Mouse (Mus musculus) intestine, embryonic 15.5 days (tissue): ENCODE measurements around the gene Dusp28. TPM values are rescaled to one million over a fixed set of nuclear protein-coding genes. Genes with fewer than 3 reads are reported as not detected.
A peak's percentile ranks its signal among the peaks of the same experiment; 100 is the strongest.

Experiments
- ATAC-seq: fragments of 200-750 bp; cut with Nextera tagmentation; 2 replicates; pipeline ENCODE4 v1.8.0; 2017; ENCODE audit warnings: moderate TSS enrichment, moderate library complexity
- H3K27ac ChIP-seq: fragments of 300-500 bp; sonication (generic); 2 replicates; pipeline ENCODE4 v1.5.1; 2015; ENCODE audit warnings: mild to moderate bottlenecking, inconsistent platforms
- H3K27me3 ChIP-seq: fragments of 300-500 bp; sonication (generic); replicated peaks from 2 replicates; pipeline ENCODE4 v1.6.1; 2015; ENCODE audit warnings: inconsistent platforms
- H3K36me3 ChIP-seq: fragments of 300-500 bp; sonication (generic); 2 replicates; pipeline ENCODE4 v1.6.1; 2015; ENCODE audit warnings: inconsistent platforms
- H3K4me1 ChIP-seq: fragments of 300-500 bp; sonication (generic); replicated peaks from 2 replicates; pipeline ENCODE4 v1.6.1; 2015; ENCODE audit warnings: inconsistent platforms
- H3K4me2 ChIP-seq: fragments of 300-500 bp; sonication (generic); replicated peaks from 2 replicates; pipeline ENCODE4 v1.6.1; 2015; ENCODE audit warnings: mild to moderate bottlenecking, inconsistent platforms
- H3K4me3 ChIP-seq: fragments of 300-500 bp; sonication (generic); replicated peaks from 2 replicates; pipeline ENCODE4 v1.5.1; 2015; ENCODE audit warnings: inconsistent platforms
- H3K9ac ChIP-seq: fragments of 300-500 bp; sonication (generic); 2 replicates; pipeline ENCODE4 v1.6.1; 2015; ENCODE audit warnings: inconsistent platforms
- H3K9me3 ChIP-seq: fragments of 300-500 bp; sonication (generic); 2 replicates; pipeline ENCODE4 v1.6.1; 2016; ENCODE audit warnings: inconsistent platforms
- WGBS: fragments of 180-500 bp; shearing (Covaris S2); methylation state at CpG from one replicate; pipeline ENCODE4 v1.1.7; 2015; 5-methylcytosine and 5-hydroxymethylcytosine counted together
- polyA plus RNA-seq: library from polyadenylated mRNA; unstranded; fragments of >200 nt; fragmentation: Nextera tagmentation; extraction: Ambion mirVana; gene quantifications from 2 replicates; pipeline ENCODE4 v1.2.1, GENCODE M21; 2015

The Dusp28 gene
- polyA plus RNA-seq, 1 experiment from 2014 or later = 14.7 TPM

DNA sequence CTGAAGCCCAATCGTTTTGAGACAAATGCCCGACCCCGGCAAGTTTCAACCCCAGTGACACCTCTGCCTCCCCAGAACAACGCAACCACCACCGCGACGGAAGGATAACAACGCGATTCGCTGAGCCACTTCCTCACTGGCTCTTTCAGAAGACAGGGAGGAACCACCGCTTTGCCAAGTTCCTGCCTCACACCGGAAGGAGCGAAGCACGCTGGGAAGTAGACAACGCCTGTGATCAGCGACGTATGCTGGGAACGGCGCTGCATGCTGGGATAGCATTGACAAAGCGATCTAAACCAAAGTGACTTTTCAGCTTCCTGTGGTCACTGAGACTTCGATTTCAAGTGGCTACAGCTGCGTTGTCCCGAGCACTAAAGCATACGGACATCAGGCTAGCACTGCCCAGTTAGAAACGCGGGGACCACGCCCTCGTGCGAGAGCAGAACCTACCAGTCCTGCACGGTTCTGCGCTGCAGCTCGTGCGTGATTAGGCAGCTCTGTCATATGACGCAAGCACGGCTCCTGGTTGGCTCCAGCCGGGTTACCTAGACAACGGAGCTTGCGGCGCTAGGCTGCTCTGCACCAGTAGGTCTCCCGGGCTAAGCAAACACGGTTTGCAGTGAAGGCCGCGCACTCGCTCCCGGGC, 27.5 kb downstream of the Dusp28 start, which contains the start of gene Capn10:
Gene Capn10, plus strand, starts transcription at position 195 of the 646 bp plus-strand sequence.
- 0 out of 2 replicates have a peak, but pooled peaks cover 7% of the 10 kb centered on the region for H3K36me3 ChIP-seq
- WGBS = under 1% methylated on average over 45 of the region's 45 CpGs
- peak within 1 kb of the TSS; percentile 98 for H3K27ac ChIP-seq
- H3K4me1 ChIP-seq = peaks cover 16% of the 10 kb centered on the region
- peak; percentile 99 for ATAC-seq
- H3K4me3 ChIP-seq = peak within 1 kb of the TSS; percentile 69
- H3K9me3 ChIP-seq = no peaks in the 10 kb centered on the region
- peak within 1 kb of the TSS; percentile 86 for H3K9ac ChIP-seq
- H3K4me2 ChIP-seq = peak within 1 kb of the TSS; percentile 87
- no peaks in the 10 kb centered on the region for H3K27me3 ChIP-seq

GRCm38 (mm10) chr1:92935054-92935962, 28.5 kb downstream of the Dusp28 start:
- 17% methylated on average over 10 of the region's 10 CpGs for WGBS
- Histone ChIP-seq H3K27me3 (no peaks in the 10 kb centered on the region), H3K4me3 (peak overlapping the region; percentile 69), H3K36me3 (peaks cover 16% of the 10 kb centered on the region), H3K9ac (peak overlapping the region; percentile 86), H3K27ac (peak overlapping the region; percentile 98), H3K4me2 (peak overlapping the region; percentile 87), H3K9me3 (no peaks in the 10 kb centered on the region), H3K4me1 (peaks cover 16% of the 10 kb centered on the region)
- ATAC-seq = no peak

- peaks cover 16% of the 10 kb centered on the region for H3K4me1 ChIP-seq
- H3K9me3 ChIP-seq = no peaks in the 10 kb centered on the region
- peaks cover 18% of the 10 kb centered on the region for H3K36me3 ChIP-seq
- H3K4me3 ChIP-seq = peak overlapping the region; percentile 69; the same call in 1 of the 2 replicates
- no peaks in the 10 kb centered on the region for H3K27me3 ChIP-seq
- H3K9ac ChIP-seq = 0 out of 2 replicates have a peak overlapping the region, but pooled peaks have one; percentile 86
- H3K4me2 ChIP-seq = peak overlapping the region; percentile 87
- H3K27ac ChIP-seq = no peak overlapping the region
- 34% methylated on average over 2 of the region's 2 CpGs for WGBS
- ATAC-seq = no peak
Observed at GRCm38 (mm10) chr1:92935977-92936376, 29.2 kb downstream of the Dusp28 start.

- WGBS = 72% methylated on average over 3 of the region's 3 CpGs
- Histone ChIP-seq H3K27ac (no peak overlapping the region), H3K36me3 (peaks cover 18% of the 10 kb centered on the region), H3K27me3 (no peaks in the 10 kb centered on the region), H3K4me1 (peaks cover 16% of the 10 kb centered on the region), H3K9ac (no peak overlapping the region), H3K4me2 (peak overlapping the region; percentile 87; the same call in 1 of the 2 replicates), H3K9me3 (no peaks in the 10 kb centered on the region), H3K4me3 (no peak overlapping the region)
- ATAC-seq = no peak
Observed at GRCm38 (mm10) chr1:92936467-92936866, 29.7 kb downstream of the Dusp28 start.

DNA sequence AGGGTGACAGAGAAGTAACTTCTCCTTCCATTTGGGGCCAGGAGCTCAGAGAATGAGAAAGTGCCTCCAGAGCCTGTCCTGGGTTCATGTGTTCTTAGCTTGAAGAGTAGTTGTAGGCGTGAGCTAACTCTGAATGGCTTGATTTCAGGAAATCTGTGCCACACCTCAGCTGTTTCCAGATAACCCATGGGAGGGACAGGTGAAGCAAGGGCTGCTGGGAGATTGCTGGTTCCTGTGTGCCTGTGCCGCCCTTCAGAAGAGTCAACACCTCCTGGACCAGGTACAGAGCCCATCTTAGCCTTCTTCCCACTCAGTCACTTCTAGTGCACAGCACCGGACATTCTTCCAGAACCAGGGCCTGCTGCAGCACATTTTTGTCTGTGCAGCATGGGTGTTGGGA, 31.0 kb downstream of the Dusp28 start:
- 0 out of 2 replicates have a peak overlapping the region, but pooled peaks have one; percentile 17 for H3K4me2 ChIP-seq
- no peak overlapping the region for H3K4me3 ChIP-seq
- 0 out of 2 replicates have a peak, but pooled peaks have one; percentile 5 for ATAC-seq
- H3K9ac ChIP-seq = no peak overlapping the region
- 0 out of 2 replicates have a peak overlapping the region, but pooled peaks have one; percentile 28 for H3K27ac ChIP-seq
- WGBS = 84% methylated on average over 3 of the region's 3 CpGs
- H3K9me3 ChIP-seq = no peaks in the 10 kb centered on the region
- H3K4me1 ChIP-seq = peaks cover 16% of the 10 kb centered on the region
- no peaks in the 10 kb centered on the region for H3K27me3 ChIP-seq
- H3K36me3 ChIP-seq = peaks cover 22% of the 10 kb centered on the region

GRCm38 (mm10) chr1:92939746-92940145, 33.0 kb downstream of the Dusp28 start:
- no peaks in the 10 kb centered on the region for H3K27me3 ChIP-seq
- no peak overlapping the region for H3K4me2 ChIP-seq
- H3K36me3 ChIP-seq = peaks cover 29% of the 10 kb centered on the region
- H3K4me1 ChIP-seq = peaks cover 11% of the 10 kb centered on the region
- no peaks in the 10 kb centered on the region for H3K9me3 ChIP-seq
- WGBS = 94% methylated on average over 4 of the region's 4 CpGs
- H3K4me3 ChIP-seq = no peak overlapping the region
- ATAC-seq = no peak
- H3K9ac ChIP-seq = no peak overlapping the region
- no peak overlapping the region for H3K27ac ChIP-seq

GRCm38 (mm10) chr1:92943219-92943989, 36.6 kb downstream of the Dusp28 start:
- no peak for ATAC-seq
- no peak overlapping the region for H3K9ac ChIP-seq
- no peaks in the 10 kb centered on the region for H3K4me1 ChIP-seq
- no peaks in the 10 kb centered on the region for H3K27me3 ChIP-seq
- no peaks in the 10 kb centered on the region for H3K9me3 ChIP-seq
- WGBS = 94% methylated on average over 19 of the region's 19 CpGs
- H3K4me2 ChIP-seq = no peak overlapping the region
- peaks cover 32% of the 10 kb centered on the region for H3K36me3 ChIP-seq
- H3K4me3 ChIP-seq = no peak overlapping the region
- no peak overlapping the region for H3K27ac ChIP-seq

DNA sequence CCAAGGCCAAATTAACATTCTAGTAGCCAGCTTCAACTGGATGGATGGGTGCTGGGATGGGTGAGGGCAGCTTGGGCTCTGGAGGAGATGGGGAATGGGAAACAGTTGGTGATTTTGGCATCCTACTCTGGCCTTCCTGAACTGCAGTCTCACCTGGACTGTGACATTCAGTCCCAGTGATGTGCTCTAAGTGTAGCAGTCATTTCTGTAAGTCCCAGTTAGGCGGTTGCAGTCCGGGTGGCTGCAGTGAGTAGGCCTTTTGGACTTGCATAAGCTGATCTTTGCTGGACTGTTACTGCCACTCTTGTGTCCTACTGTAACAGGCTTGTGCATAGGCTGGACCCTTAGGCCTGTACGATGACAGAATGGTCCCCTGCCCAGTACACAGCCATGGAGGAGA, 41.2 kb downstream of the Dusp28 start:
- no peak overlapping the region for H3K4me3 ChIP-seq
- 95% methylated on average over 3 of the region's 3 CpGs for WGBS
- ATAC-seq = no peak
- H3K4me2 ChIP-seq = no peak overlapping the region
- peaks cover 13% of the 10 kb centered on the region for H3K36me3 ChIP-seq
- 0 out of 2 replicates have a peak, but pooled peaks cover 4% of the 10 kb centered on the region for H3K4me1 ChIP-seq
- H3K27me3 ChIP-seq = no peaks in the 10 kb centered on the region
- no peaks in the 10 kb centered on the region for H3K9me3 ChIP-seq
- H3K27ac ChIP-seq = no peak overlapping the region
- H3K9ac ChIP-seq = no peak overlapping the region

- H3K4me2 ChIP-seq = peak overlapping the region; percentile 54
- H3K27me3 ChIP-seq = no peaks in the 10 kb centered on the region
- peak overlapping the region; percentile 37 for H3K4me3 ChIP-seq
- H3K4me1 ChIP-seq = 0 out of 2 replicates have a peak, but pooled peaks cover 4% of the 10 kb centered on the region
- 56% methylated on average over 6 of the region's 6 CpGs for WGBS
- no peaks in the 10 kb centered on the region for H3K9me3 ChIP-seq
- ATAC-seq = peak; percentile 24; the same call in 1 of the 2 replicates
- H3K9ac ChIP-seq = no peak overlapping the region
- H3K36me3 ChIP-seq = peaks cover 9% of the 10 kb centered on the region; the same call in 1 of the 2 replicates
- peak overlapping the region; percentile 40; the same call in 1 of the 2 replicates for H3K27ac ChIP-seq
Observed at GRCm38 (mm10) chr1:92949426-92949825, 42.6 kb downstream of the Dusp28 start.

DNA sequence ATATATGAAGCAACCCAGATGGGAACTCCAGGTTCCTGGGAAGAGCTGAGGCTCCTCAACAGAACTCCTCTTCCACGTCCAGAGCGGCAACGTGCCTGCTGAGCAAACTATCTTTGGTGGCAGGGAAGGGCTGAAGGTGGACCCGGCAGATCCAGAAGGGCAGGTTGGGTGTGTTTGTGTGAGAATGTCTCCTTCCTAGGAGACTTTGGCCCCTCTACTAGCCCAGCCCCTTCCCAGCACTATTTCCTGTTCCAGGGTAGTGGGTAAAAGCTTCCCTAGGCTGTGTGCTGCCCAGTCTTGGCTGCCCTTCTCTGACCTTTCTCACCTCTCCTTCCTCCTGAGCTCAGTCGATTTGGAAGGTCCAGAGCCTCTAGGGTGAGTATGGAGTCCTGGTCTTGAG, 43.8 kb downstream of the Dusp28 start, which contains the start of gene Gpr35:
Gene Gpr35, plus strand, starts transcription at position 259 of the 400 bp plus-strand sequence.
- Histone ChIP-seq H3K4me3 (peak within 1 kb of the TSS; percentile 37), H3K9ac (peak within 1 kb of the TSS; percentile 49; the same call in 1 of the 2 replicates), H3K27ac (peak within 1 kb of the TSS; percentile 56), H3K36me3 (no peaks in the 10 kb centered on the region), H3K4me1 (0 out of 2 replicates have a peak, but pooled peaks cover 4% of the 10 kb centered on the region), H3K27me3 (no peaks in the 10 kb centered on the region), H3K9me3 (no peaks in the 10 kb centered on the region), H3K4me2 (peak within 1 kb of the TSS; percentile 54)
- WGBS = 42% methylated on average over 5 of the region's 5 CpGs
- peak; percentile 93 for ATAC-seq

GRCm38 (mm10) chr1:92953641-92954040, 46.9 kb downstream of the Dusp28 start:
- H3K9me3 ChIP-seq = no peaks in the 10 kb centered on the region
- no peak overlapping the region for H3K4me2 ChIP-seq
- WGBS = 71% methylated on average over 2 of the region's 2 CpGs
- 0 out of 2 replicates have a peak, but pooled peaks cover 4% of the 10 kb centered on the region for H3K4me1 ChIP-seq
- ATAC-seq = no peak
- no peaks in the 10 kb centered on the region for H3K36me3 ChIP-seq
- no peak overlapping the region for H3K27ac ChIP-seq
- no peaks in the 10 kb centered on the region for H3K27me3 ChIP-seq
- no peak overlapping the region for H3K9ac ChIP-seq
- no peak overlapping the region for H3K4me3 ChIP-seq
